ENCODE assay signal across 21 mouse cellular contexts in the genomic region with DNA sequence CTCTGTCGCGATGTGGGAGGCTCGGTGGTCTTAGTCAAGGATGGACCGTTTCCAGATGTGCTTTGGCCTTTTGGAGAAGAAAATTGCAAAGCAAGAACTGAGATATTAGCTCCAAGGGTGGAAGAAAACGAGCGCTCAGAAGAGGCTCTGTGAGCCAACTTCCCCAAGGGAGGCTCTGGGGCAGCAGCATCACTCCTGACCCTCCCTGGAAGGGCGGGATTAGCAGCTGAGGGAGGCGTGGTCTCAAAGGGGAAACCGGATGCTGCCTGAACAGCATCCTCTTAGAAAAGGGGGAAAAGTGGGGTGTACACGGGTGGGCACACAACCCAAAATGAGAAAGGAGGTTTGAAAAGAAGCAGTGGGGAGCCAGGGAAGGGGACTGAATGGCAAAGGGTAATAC. TPM values are rescaled to one million over a fixed set of nuclear protein-coding genes. Genes with fewer than 3 reads are reported as not detected.
DNase-seq lines count a peak whose midpoint lies in the region; ATAC-seq lines count a peak whose summit lies in the region.
"Had no signal": no experiment of that assay in that cellular context is flagged by ENCODE, and none has a peak within 500 bp of the region (broad histone marks: within the 10 kb centered on the region; RNA-seq: fewer than 3 reads in every experiment).

No protein-coding gene starts in this region.

- WGBS in lung, embryonic 15.5 days: 68% methylated on average over 10 of the region's 10 CpGs
- WGBS in embryonic facial prominence, embryonic 10.5 days: 57% methylated on average over 10 of the region's 10 CpGs
- WGBS in kidney, embryonic 15.5 days: 69% methylated on average over 10 of the region's 10 CpGs

- no peak overlapping the region for H3K9ac ChIP-seq in lung, embryonic 15.5 days
- no peak overlapping the region for H3K9ac ChIP-seq in kidney, embryonic 15.5 days
- H3K9ac ChIP-seq: hindbrain, embryonic 12.5 days had no signal

- H3K27me3 ChIP-seq in lung, embryonic 15.5 days: no peaks in the 10 kb centered on the region
- H3K27me3 ChIP-seq in embryonic facial prominence, embryonic 10.5 days (replicated peaks; ENCODE audit: low read depth, poor library complexity, severe bottlenecking): no peaks in the 10 kb centered on the region
- no peaks in the 10 kb centered on the region for H3K27me3 ChIP-seq in kidney, embryonic 15.5 days
- H3K27me3 ChIP-seq: hindbrain, embryonic 12.5 days had no signal

- peak overlapping the region; percentile 29; the same call in 1 of the 2 replicates for H3K27ac ChIP-seq in lung, embryonic 15.5 days
- H3K27ac ChIP-seq in embryonic facial prominence, embryonic 10.5 days (replicated peaks): peak overlapping the region; percentile 51; the same call in 1 of the 2 replicates
- no peak overlapping the region for H3K27ac ChIP-seq in kidney, embryonic 15.5 days
- H3K27ac ChIP-seq: hindbrain, embryonic 12.5 days; stomach, postnatal 0 days had no signal

- intact Hi-C loops in heart, postnatal 10 days (cut with DNase I): no loop called here

- H3K4me1 ChIP-seq in lung, embryonic 15.5 days: peaks cover 37% of the 10 kb centered on the region
- peaks cover 34% of the 10 kb centered on the region for H3K4me1 ChIP-seq in embryonic facial prominence, embryonic 10.5 days
- H3K4me1 ChIP-seq in kidney, embryonic 15.5 days: peaks cover 33% of the 10 kb centered on the region
- H3K4me1 ChIP-seq: hindbrain, embryonic 12.5 days had no signal

- H3K4me2 ChIP-seq in lung, embryonic 15.5 days: no peak overlapping the region
- no peak overlapping the region for H3K4me2 ChIP-seq in kidney, embryonic 15.5 days
- H3K4me2 ChIP-seq: hindbrain, embryonic 12.5 days; liver, embryonic 11.5 days; midbrain, embryonic 11.5 days had no signal

- no peak overlapping the region for H3K4me3 ChIP-seq in lung, embryonic 15.5 days
- no peak overlapping the region for H3K4me3 ChIP-seq in embryonic facial prominence, embryonic 10.5 days
- no peak overlapping the region for H3K4me3 ChIP-seq in kidney, embryonic 15.5 days (replicated peaks)
- H3K4me3 ChIP-seq: hindbrain, embryonic 12.5 days had no signal

- no peak for ATAC-seq in lung, embryonic 15.5 days (ENCODE audit: borderline replicate concordance, extremely low read depth, low FRiP score, low TSS enrichment)
- ATAC-seq in kidney, embryonic 15.5 days (replicated peaks; ENCODE audit: low FRiP score): no peak
- ATAC-seq: forebrain, embryonic 16.5 days had no signal

- H3K9me3 ChIP-seq in lung, embryonic 15.5 days: no peaks in the 10 kb centered on the region
- H3K9me3 ChIP-seq in embryonic facial prominence, embryonic 10.5 days: 0 out of 2 replicates have a peak, but pooled peaks cover 3% of the 10 kb centered on the region
- H3K9me3 ChIP-seq in kidney, embryonic 15.5 days (replicated peaks): no peaks in the 10 kb centered on the region
- H3K9me3 ChIP-seq: hindbrain, embryonic 12.5 days had no signal

- DNase-seq in heart, adult 11 months: peak; percentile 92
- no peak for DNase-seq in heart, postnatal 10 days
- no peak for DNase-seq in lung, postnatal 25 days (ENCODE audit: low spot score)
- DNase-seq in embryonic facial prominence, embryonic 10.5 days (ENCODE audit: low spot score): no peak
- DNase-seq in MN1 (ENCODE audit: low spot score): no peak
- DNase-seq: adrenal gland, postnatal 10 days; cerebellum, adult 11 months; cerebellum, postnatal 10 days; heart, postnatal 14 days; kidney, adult 2 months; kidney, postnatal 25 days; layer of hippocampus, adult 9-11 months; right cerebral cortex, adult 18-20 months; thymus, postnatal 36 days had no signal

- H3K36me3 ChIP-seq in lung, embryonic 15.5 days: no peaks in the 10 kb centered on the region
- H3K36me3 ChIP-seq in embryonic facial prominence, embryonic 10.5 days (replicated peaks): peaks cover 23% of the 10 kb centered on the region
- H3K36me3 ChIP-seq in kidney, embryonic 15.5 days: peaks cover 12% of the 10 kb centered on the region; the same call in 1 of the 2 replicates
- H3K36me3 ChIP-seq: hindbrain, embryonic 12.5 days had no signal

RNA-seq across cellular contexts. Expression of a gene that starts 23.8 kb away (rescaled TPM):
- total RNA-seq in heart, postnatal 10 days (2021): 10 to 100 TPM; 16.0 to 17.5 TPM
- 19.0 and 22.2 TPM in 2 replicates for polyA plus RNA-seq in lung, embryonic 15.5 days (2015; fragmentation: Nextera tagmentation; extraction: Ambion mirVana)
- 10.1 and 11.0 TPM in 2 replicates for polyA plus RNA-seq in embryonic facial prominence, embryonic 10.5 days (2016; fragmentation: Nextera tagmentation; extraction: Ambion mirVana)
- polyA plus RNA-seq in kidney, embryonic 15.5 days (2015; fragmentation: Nextera tagmentation; extraction: Ambion mirVana): 24.9 and 26.2 TPM in 2 replicates
